Mouse (Mus musculus): ENCODE measurements at regions not wholly inside any gene's neighbourhood (a gene's known extent, or its start where the extent isn't known, plus 50 kb on each side); places are given as distances from the start of the nearest gene placed in this dataset.

- Histone ChIP-seq H3K4me3 (ENCODE audit: low read length) (no peak overlapping the region), H3K4me1 (replicated peaks; ENCODE audit: control insufficient read depth, insufficient read depth, low read length) (no peaks in the 10 kb centered on the region), H3K27me3 (ENCODE audit: control insufficient read depth, insufficient read depth, low read depth, low read length) (no peaks in the 10 kb centered on the region), H3K36me3 (ENCODE audit: control insufficient read depth, insufficient read depth, low read length) (no peaks in the 10 kb centered on the region), H3K27ac (ENCODE audit: low read length) (no peak overlapping the region), H3K9ac (ENCODE audit: low read length) (no peak overlapping the region), H3K9me3 (ENCODE audit: control insufficient read depth, low read length) (0 out of 2 replicates have a peak, but pooled peaks cover 4% of the 10 kb centered on the region), H3K4me2 (ENCODE audit: low read depth, low read length) (no peak overlapping the region)
- 82% methylated on average over 3 of the region's 3 CpGs for WGBS
- no peak; the same call in 1 of the 2 replicates for ATAC-seq (ENCODE audit: low read depth)
Observed at GRCm38 (mm10) chr8:8519772-8520191, 141.3 kb downstream of the Efnb2 start.

- no peaks in the 10 kb centered on the region for H3K27me3 ChIP-seq (ENCODE audit: control insufficient read depth, insufficient read depth, low read depth, low read length)
- no peak overlapping the region for H3K4me2 ChIP-seq (ENCODE audit: low read depth, low read length)
- WGBS = 70% methylated on average over 2 of the region's 2 CpGs
- H3K9ac ChIP-seq (ENCODE audit: low read length) = no peak overlapping the region
- no peak overlapping the region for H3K4me3 ChIP-seq (ENCODE audit: low read length)
- no peak overlapping the region for H3K27ac ChIP-seq (ENCODE audit: low read length)
- 0 out of 2 replicates have a peak, but pooled peaks cover 4% of the 10 kb centered on the region for H3K9me3 ChIP-seq (ENCODE audit: control insufficient read depth, low read length)
- no peaks in the 10 kb centered on the region for H3K36me3 ChIP-seq (ENCODE audit: control insufficient read depth, insufficient read depth, low read length)
- ATAC-seq (ENCODE audit: low read depth) = no peak
- H3K4me1 ChIP-seq (replicated peaks; ENCODE audit: control insufficient read depth, insufficient read depth, low read length) = no peaks in the 10 kb centered on the region
Observed at GRCm38 (mm10) chr8:8517599-8517998, 143.4 kb downstream of the Efnb2 start.

- Histone ChIP-seq H3K9ac (ENCODE audit: low read length) (no peak overlapping the region), H3K36me3 (ENCODE audit: control insufficient read depth, insufficient read depth, low read length) (no peaks in the 10 kb centered on the region), H3K4me3 (ENCODE audit: low read length) (no peak overlapping the region), H3K4me1 (replicated peaks; ENCODE audit: control insufficient read depth, insufficient read depth, low read length) (no peaks in the 10 kb centered on the region), H3K9me3 (ENCODE audit: control insufficient read depth, low read length) (0 out of 2 replicates have a peak, but pooled peaks cover 4% of the 10 kb centered on the region), H3K4me2 (ENCODE audit: low read depth, low read length) (no peak overlapping the region), H3K27me3 (ENCODE audit: control insufficient read depth, insufficient read depth, low read depth, low read length) (no peaks in the 10 kb centered on the region), H3K27ac (ENCODE audit: low read length) (no peak overlapping the region)
- 38% methylated on average over 1 of the region's 1 CpGs for WGBS
- ATAC-seq (ENCODE audit: low read depth) = no peak
Observed at GRCm38 (mm10) chr8:8516272-8516671, 144.8 kb downstream of the Efnb2 start.

- Histone ChIP-seq H3K9ac (ENCODE audit: low read length) (no peak overlapping the region), H3K4me3 (ENCODE audit: low read length) (no peak overlapping the region), H3K27ac (ENCODE audit: low read length) (no peak overlapping the region), H3K4me1 (replicated peaks; ENCODE audit: control insufficient read depth, insufficient read depth, low read length) (no peaks in the 10 kb centered on the region), H3K4me2 (ENCODE audit: low read depth, low read length) (no peak overlapping the region), H3K27me3 (ENCODE audit: control insufficient read depth, insufficient read depth, low read depth, low read length) (no peaks in the 10 kb centered on the region; the same call in 1 of the 2 replicates), H3K36me3 (ENCODE audit: control insufficient read depth, insufficient read depth, low read length) (no peaks in the 10 kb centered on the region), H3K9me3 (ENCODE audit: control insufficient read depth, low read length) (no peaks in the 10 kb centered on the region)
- WGBS = 89% methylated on average over 9 of the region's 9 CpGs
- ATAC-seq (ENCODE audit: low read depth) = no peak
Observed at GRCm38 (mm10) chr8:8499921-8500320, 161.1 kb downstream of the Efnb2 start.

- H3K4me2 ChIP-seq (ENCODE audit: low read depth, low read length) = no peak overlapping the region
- H3K9ac ChIP-seq (ENCODE audit: low read length) = no peak overlapping the region
- H3K36me3 ChIP-seq (ENCODE audit: control insufficient read depth, insufficient read depth, low read length) = no peaks in the 10 kb centered on the region
- no peaks in the 10 kb centered on the region; the same call in 1 of the 2 replicates for H3K27me3 ChIP-seq (ENCODE audit: control insufficient read depth, insufficient read depth, low read depth, low read length)
- 52% methylated on average over 5 of the region's 5 CpGs for WGBS
- no peaks in the 10 kb centered on the region for H3K4me1 ChIP-seq (replicated peaks; ENCODE audit: control insufficient read depth, insufficient read depth, low read length)
- H3K27ac ChIP-seq (ENCODE audit: low read length) = no peak overlapping the region
- no peak for ATAC-seq (ENCODE audit: low read depth)
- no peak overlapping the region for H3K4me3 ChIP-seq (ENCODE audit: low read length)
- no peaks in the 10 kb centered on the region for H3K9me3 ChIP-seq (ENCODE audit: control insufficient read depth, low read length)
Observed at GRCm38 (mm10) chr8:8498753-8499152, 162.3 kb downstream of the Efnb2 start.

- no peaks in the 10 kb centered on the region for H3K4me1 ChIP-seq (replicated peaks; ENCODE audit: control insufficient read depth, insufficient read depth, low read length)
- no peaks in the 10 kb centered on the region for H3K9me3 ChIP-seq (ENCODE audit: control insufficient read depth, low read length)
- H3K27me3 ChIP-seq (ENCODE audit: control insufficient read depth, insufficient read depth, low read depth, low read length) = no peaks in the 10 kb centered on the region; the same call in 1 of the 2 replicates
- H3K27ac ChIP-seq (ENCODE audit: low read length) = no peak overlapping the region
- no peak overlapping the region for H3K9ac ChIP-seq (ENCODE audit: low read length)
- no peak overlapping the region for H3K4me2 ChIP-seq (ENCODE audit: low read depth, low read length)
- no peaks in the 10 kb centered on the region for H3K36me3 ChIP-seq (ENCODE audit: control insufficient read depth, insufficient read depth, low read length)
- WGBS = 71% methylated on average over 7 of the region's 7 CpGs
- no peak overlapping the region for H3K4me3 ChIP-seq (ENCODE audit: low read length)
- no peak for ATAC-seq (ENCODE audit: low read depth)
Observed at GRCm38 (mm10) chr8:8495472-8495871, 165.6 kb downstream of the Efnb2 start.

GRCm38 (mm10) chr8:8494281-8494680, 166.8 kb downstream of the Efnb2 start:
- 94% methylated on average over 10 of the region's 10 CpGs for whole genome bisulfite sequencing
- ATAC-seq (ENCODE audit: low read depth) = no peak
- Histone ChIP-seq H3K27ac (ENCODE audit: low read length) (no peak overlapping the region), H3K27me3 (ENCODE audit: control insufficient read depth, insufficient read depth, low read depth, low read length) (no peaks in the 10 kb centered on the region; the same call in 1 of the 2 replicates), H3K4me2 (ENCODE audit: low read depth, low read length) (no peak overlapping the region), H3K4me1 (replicated peaks; ENCODE audit: control insufficient read depth, insufficient read depth, low read length) (0 out of 2 replicates have a peak, but pooled peaks cover 3% of the 10 kb centered on the region), H3K4me3 (ENCODE audit: low read length) (no peak overlapping the region), H3K9ac (ENCODE audit: low read length) (no peak overlapping the region), H3K36me3 (ENCODE audit: control insufficient read depth, insufficient read depth, low read length) (no peaks in the 10 kb centered on the region), H3K9me3 (ENCODE audit: control insufficient read depth, low read length) (no peaks in the 10 kb centered on the region)

- no peaks in the 10 kb centered on the region for H3K36me3 ChIP-seq (ENCODE audit: control insufficient read depth, insufficient read depth, low read length)
- peaks cover 9% of the 10 kb centered on the region for H3K4me1 ChIP-seq (replicated peaks; ENCODE audit: control insufficient read depth, insufficient read depth, low read length)
- H3K4me2 ChIP-seq (ENCODE audit: low read depth, low read length) = no peak overlapping the region
- H3K27ac ChIP-seq (ENCODE audit: low read length) = no peak overlapping the region
- H3K4me3 ChIP-seq (ENCODE audit: low read length) = no peak overlapping the region
- H3K9me3 ChIP-seq (ENCODE audit: control insufficient read depth, low read length) = no peaks in the 10 kb centered on the region
- no peak for ATAC-seq (ENCODE audit: low read depth)
- H3K27me3 ChIP-seq (ENCODE audit: control insufficient read depth, insufficient read depth, low read depth, low read length) = no peaks in the 10 kb centered on the region
- no peak overlapping the region for H3K9ac ChIP-seq (ENCODE audit: low read length)
- 82% methylated on average over 2 of the region's 2 CpGs for WGBS
Observed at GRCm38 (mm10) chr8:8491908-8492307, 169.1 kb downstream of the Efnb2 start.

GRCm38 (mm10) chr8:8489784-8490183, 171.3 kb downstream of the Efnb2 start:
- ATAC-seq (ENCODE audit: low read depth) = no peak
- no peak overlapping the region for H3K4me2 ChIP-seq (ENCODE audit: low read depth, low read length)
- H3K9me3 ChIP-seq (ENCODE audit: control insufficient read depth, low read length) = no peaks in the 10 kb centered on the region
- no peaks in the 10 kb centered on the region for H3K36me3 ChIP-seq (ENCODE audit: control insufficient read depth, insufficient read depth, low read length)
- H3K4me3 ChIP-seq (ENCODE audit: low read length) = no peak overlapping the region
- H3K27ac ChIP-seq (ENCODE audit: low read length) = no peak overlapping the region
- peaks cover 9% of the 10 kb centered on the region for H3K4me1 ChIP-seq (replicated peaks; ENCODE audit: control insufficient read depth, insufficient read depth, low read length)
- no peaks in the 10 kb centered on the region for H3K27me3 ChIP-seq (ENCODE audit: control insufficient read depth, insufficient read depth, low read depth, low read length)
- 21% methylated on average over 9 of the region's 9 CpGs for whole genome bisulfite sequencing
- no peak overlapping the region for H3K9ac ChIP-seq (ENCODE audit: low read length)
